Mouse (Mus musculus) heart, adult 2 months (tissue): ENCODE results near the gene Osbpl7. TPM values are rescaled to one million over a fixed set of nuclear protein-coding genes. Genes with fewer than 3 reads are reported as not detected.

Experiments
- DNase-seq, 2 experiments: peaks; one replicate each; pipeline ENCODE4 v3.0.0; 2021
- H3K27ac ChIP-seq: fragments of 200-600 bp; 2 replicates; pipeline ENCODE4 v1.8.1; 2022
- H3K27me3 ChIP-seq: fragments of 200-500 bp; 2 replicates; pipeline ENCODE4 v1.6.1; 2012; ENCODE audit warnings: mild to moderate bottlenecking, low read length, inconsistent platforms, mixed read lengths; ENCODE audit not compliant: control insufficient read depth, insufficient read depth
- H3K36me3 ChIP-seq: fragments of 200-500 bp; 2 replicates; pipeline ENCODE4 v1.6.1; 2012; ENCODE audit warnings: low read length, inconsistent platforms; ENCODE audit not compliant: control insufficient read depth, insufficient read depth
- H3K4me1 ChIP-seq: fragments of 200-500 bp; 2 replicates; pipeline ENCODE4 v1.6.1; 2011; ENCODE audit warnings: low read length; ENCODE audit not compliant: control insufficient read depth, insufficient read depth
- H3K4me3 ChIP-seq: fragments of 200-600 bp; 2 replicates; pipeline ENCODE4 v1.8.1; 2022
- H3K79me2 ChIP-seq: fragments of 200-500 bp; replicated peaks from 2 replicates; pipeline ENCODE4 v1.6.1; 2012; ENCODE audit warnings: mild to moderate bottlenecking, inconsistent platforms, low read length, moderate library complexity, mixed read lengths; ENCODE audit not compliant: control insufficient read depth, insufficient read depth
- H3K9ac ChIP-seq: fragments of 200-500 bp; 2 replicates; pipeline ENCODE4 v1.6.1; 2012; ENCODE audit warnings: low read depth, mild to moderate bottlenecking, control low read depth, inconsistent platforms, low read length, mixed read lengths
- CTCF ChIP-seq: fragments of 200-600 bp; IDR thresholded peaks from 2 replicates; pipeline ENCODE4 v1.8.1; 2022; ENCODE audit warnings: antibody characterized with exemption, mild to moderate bottlenecking, moderate library complexity
- EP300 ChIP-seq: fragments of 200-500 bp; IDR thresholded peaks from 2 replicates; pipeline ENCODE4 v1.6.1; 2011; ENCODE audit warnings: low read depth, low read length, control low read depth; ENCODE audit not compliant: insufficient read depth
- POLR2A ChIP-seq: fragments of 200-500 bp; IDR thresholded peaks from 2 replicates; pipeline ENCODE4 v1.6.1; 2011; ENCODE audit warnings: mild to moderate bottlenecking, low read depth, low read length, control low read depth; ENCODE audit not compliant: insufficient read depth
- WGBS: fragments of 180-500 bp; shearing (Covaris S2); methylation state at CpG from one replicate; pipeline ENCODE4 v1.1.7; 2018; 5-methylcytosine and 5-hydroxymethylcytosine counted together
- intact Hi-C: fragments of 180-260 bp; cut with DNase I; formaldehyde crosslinking; loops from one replicate; pipeline ENCODE4 v1.15.1; 2025
- long read RNA-seq: library from polyadenylated mRNA; stranded (forward); transcript quantifications from one replicate; pipeline ENCODE4 v2.0.0, GENCODE M21; 2021
- polyA plus RNA-seq: library from polyadenylated mRNA; depleted of rRNA; stranded (reverse); fragments of >200 nt; gene quantifications from 2 replicates; pipeline ENCODE4 v1.2.3, GENCODE M21; 2012; rRNA removed
- total RNA-seq, 2 experiments: library from RNA; stranded (reverse); gene quantifications; 2 replicates each; pipeline ENCODE4 v1.2.3; 2021

The Osbpl7 gene
- total RNA-seq (1 to 10 TPM; 4.1 to 4.4 TPM), polyA plus RNA-seq (5.0 and 7.0 TPM in 2 replicates)
- long read RNA-seq, partial matches to known transcripts, result 0 of 2 reads
- long read RNA-seq, other reads (novel, unspliced or antisense), result 2 of 2 reads

GRCm38 (mm10) chr11:97050216-97050943 is at the start of gene Osbpl7:
TSS of gene Osbpl7 (plus strand) at chr11:97050628.
- peak within 1 kb of the TSS; percentile 73 for H3K9ac ChIP-seq
- peak within 1 kb of the TSS; percentile 68 for H3K27ac ChIP-seq
- DNase-seq, result peak; percentile 81 to 83
- H3K36me3 ChIP-seq, result no peaks in the 10 kb centered on the region
- no peaks in the 10 kb centered on the region for H3K27me3 ChIP-seq
- H3K79me2 ChIP-seq, result no peaks in the 10 kb centered on the region
- WGBS, result 3% methylated on average over 18 of the region's 18 CpGs
- TF ChIP-seq EP300, result peak; percentile 55; the same call in 1 of the 2 replicates
- TF ChIP-seq POLR2A, result peak; percentile 87
- TF ChIP-seq CTCF, result peak; percentile 63
- intact Hi-C loops, result no loop called here
- H3K4me1 ChIP-seq, result peaks cover 10% of the 10 kb centered on the region
- peak within 1 kb of the TSS; percentile 70 for H3K4me3 ChIP-seq

DNA sequence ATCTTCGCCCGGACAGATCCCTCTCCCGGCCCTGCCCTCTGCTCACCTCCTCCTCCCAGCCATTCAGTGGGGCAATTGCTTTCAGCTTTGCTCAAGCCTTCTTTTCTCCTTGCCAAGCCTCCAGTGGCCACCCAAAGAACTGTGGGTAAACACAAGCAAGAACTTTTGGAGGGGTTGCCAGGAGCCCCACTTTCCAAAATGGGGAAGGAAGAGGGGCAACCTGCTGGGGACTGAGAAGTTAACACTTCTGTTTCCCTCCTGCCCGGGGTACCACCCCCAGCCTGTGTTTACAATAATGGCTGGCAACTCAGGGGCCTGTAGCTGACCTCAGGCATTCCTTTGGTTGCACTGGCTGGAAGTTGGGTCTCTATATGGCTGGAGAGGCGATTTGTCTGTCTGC is 47.3 kb upstream of the Osbpl7 start:
- Histone ChIP-seq H3K36me3 (no peaks in the 10 kb centered on the region), H3K27me3 (peaks cover 1% of the 10 kb centered on the region; the same call in 1 of the 2 replicates), H3K4me3 (no peak overlapping the region), H3K27ac (no peak overlapping the region), H3K9ac (no peak overlapping the region), H3K79me2 (no peaks in the 10 kb centered on the region), H3K4me1 (no peaks in the 10 kb centered on the region)
- TF ChIP-seq CTCF, result no peak
- TF ChIP-seq POLR2A, result no peak
- no peak for TF ChIP-seq EP300
- WGBS, result 47% methylated on average over 5 of the region's 5 CpGs
- no peak for DNase-seq
- intact Hi-C loops, result no loop called here

GRCm38 (mm10) chr11:97007093-97007794 is 43.2 kb upstream of the Osbpl7 start:
- H3K4me3 ChIP-seq, result no peak overlapping the region
- H3K27ac ChIP-seq, result no peak overlapping the region
- no peaks in the 10 kb centered on the region for H3K4me1 ChIP-seq
- 42% methylated on average over 9 of the region's 9 CpGs for WGBS
- no peak overlapping the region for H3K9ac ChIP-seq
- intact Hi-C loops, result no loop called here
- peaks cover 2% of the 10 kb centered on the region; the same call in 1 of the 2 replicates for H3K27me3 ChIP-seq
- no peaks in the 10 kb centered on the region for H3K79me2 ChIP-seq
- TF ChIP-seq CTCF (no peak), EP300 (no peak)
- no peak for DNase-seq
- no peaks in the 10 kb centered on the region for H3K36me3 ChIP-seq

- no peaks in the 10 kb centered on the region for H3K36me3 ChIP-seq
- H3K27me3 ChIP-seq, result peaks cover 3% of the 10 kb centered on the region; the same call in 1 of the 2 replicates
- no peak overlapping the region for H3K9ac ChIP-seq
- 36% methylated on average over 8 of the region's 8 CpGs for WGBS
- no peak for DNase-seq
- no peaks in the 10 kb centered on the region for H3K4me1 ChIP-seq
- H3K27ac ChIP-seq, result no peak overlapping the region
- no peak overlapping the region for H3K4me3 ChIP-seq
- intact Hi-C loops, result no loop called here
- H3K79me2 ChIP-seq, result no peaks in the 10 kb centered on the region
- TF ChIP-seq POLR2A, result no peak
- TF ChIP-seq EP300, result no peak
- no peak for TF ChIP-seq CTCF
Measured at GRCm38 (mm10) chr11:97009198-97009790, 41.1 kb upstream of the Osbpl7 start.

GRCm38 (mm10) chr11:97013121-97013670 is 37.2 kb upstream of the Osbpl7 start, which contains the start of gene Sp6:
TSS of gene Sp6 (plus strand) at chr11:97013394.
- 15% methylated on average over 8 of the region's 8 CpGs for WGBS
- TF ChIP-seq POLR2A, result no peak
- no peaks in the 10 kb centered on the region for H3K4me1 ChIP-seq
- no peak within 1 kb of the TSS for H3K9ac ChIP-seq
- no peaks in the 10 kb centered on the region for H3K79me2 ChIP-seq
- H3K36me3 ChIP-seq, result no peaks in the 10 kb centered on the region
- no peak within 1 kb of the TSS for H3K27ac ChIP-seq
- no peak within 1 kb of the TSS for H3K4me3 ChIP-seq
- intact Hi-C loops, result no loop called here
- DNase-seq, result no peak
- peaks cover 13% of the 10 kb centered on the region for H3K27me3 ChIP-seq
